Mouse (Mus musculus) liver, embryonic 14.5 days (tissue): ENCODE measurements around the gene Spa17. TPM values are rescaled to one million over a fixed set of nuclear protein-coding genes. Genes with fewer than 3 reads are reported as not detected.

Experiments
- ATAC-seq: fragments of 200-750 bp; cut with Nextera tagmentation; 2 replicates; pipeline ENCODE4 v1.8.0; 2017; ENCODE audit warnings: moderate number of reproducible peaks, mild to moderate bottlenecking, moderate library complexity; ENCODE audit not compliant: insufficient read depth
- DNase-seq, 3 experiments: peaks; one replicate each; pipeline ENCODE4 v3.0.0-alpha.2; 2012 to 2013; ENCODE audit warnings: low read depth in 3 of 3, low spot score in 3 of 3
- H3K27ac ChIP-seq: fragments of 300-500 bp; sonication (generic); 2 replicates; pipeline ENCODE4 v1.5.1; 2014; ENCODE audit warnings: moderate library complexity, mild to moderate bottlenecking, control low read depth, inconsistent platforms
- H3K27me3 ChIP-seq: fragments of 300-500 bp; sonication (generic); 2 replicates; pipeline ENCODE4 v1.6.1; 2014; ENCODE audit warnings: mild to moderate bottlenecking, low read length, moderate library complexity; ENCODE audit not compliant: control insufficient read depth, insufficient read depth
- H3K36me3 ChIP-seq: fragments of 300-500 bp; sonication (generic); replicated peaks from 2 replicates; pipeline ENCODE4 v1.6.1; 2014; ENCODE audit warnings: low read depth; ENCODE audit not compliant: control insufficient read depth, insufficient read depth
- H3K4me1 ChIP-seq, 2 experiments: fragments of 200-500 bp in 1 of 2; fragments of 300-500 bp in 1 of 2; sonication (generic) in 1 of 2; replicated peaks; 2 replicates each; pipeline ENCODE4 v1.6.1; 2012 to 2014; ENCODE audit warnings: antibody characterized with exemption in 1 of 2, inconsistent platforms in 1 of 2, low read length in 1 of 2; ENCODE audit not compliant: control insufficient read depth in 2 of 2, insufficient read depth in 2 of 2
- H3K4me2 ChIP-seq: fragments of 300-500 bp; sonication (generic); 2 replicates; pipeline ENCODE4 v1.6.1; 2014; ENCODE audit warnings: low read depth, mild to moderate bottlenecking, control low read depth, moderate library complexity
- H3K4me3 ChIP-seq, 2 experiments: fragments of 200-500 bp in 1 of 2; fragments of 300-500 bp in 1 of 2; sonication (generic) in 1 of 2; 2 replicates each; pipeline ENCODE4 v1.5.1; 2012 to 2014; ENCODE audit warnings: low read depth in 2 of 2, low read length in 2 of 2, mild to moderate bottlenecking in 2 of 2, control low read depth in 1 of 2, inconsistent platforms in 1 of 2, moderate library complexity in 1 of 2; ENCODE audit not compliant: insufficient read depth in 1 of 2
- H3K9ac ChIP-seq: fragments of 300-500 bp; sonication (generic); replicated peaks from 2 replicates; pipeline ENCODE4 v1.6.1; 2014; ENCODE audit warnings: mild to moderate bottlenecking, control low read depth, moderate library complexity
- H3K9me3 ChIP-seq: fragments of 300-500 bp; sonication (generic); 2 replicates; pipeline ENCODE4 v1.6.1; 2016; ENCODE audit warnings: low read length, mixed read lengths; ENCODE audit not compliant: control insufficient read depth
- CTCF ChIP-seq: IDR thresholded peaks from 2 replicates; pipeline ENCODE4 v1.5.1; 2016; ENCODE audit warnings: antibody characterized with exemption, low read depth, control low read depth
- EP300 ChIP-seq: IDR thresholded peaks from 2 replicates; pipeline ENCODE4 v1.6.1; 2016; ENCODE audit warnings: antibody characterized with exemption, low read depth
- WGBS: fragments of 180-500 bp; shearing (Covaris S2); extraction: QIAGEN DNeasy Blood & Tissue Kit; methylation state at CpG from one replicate; pipeline ENCODE4 v1.1.7; 2014; ENCODE audit not compliant: insufficient replicate concordance; 5-methylcytosine and 5-hydroxymethylcytosine counted together
- polyA plus RNA-seq, 2 experiments: library from polyadenylated mRNA; depleted of rRNA in 1 of 2; stranded (reverse) in 1 of 2; unstranded in 1 of 2; fragments of >200 nt; fragmentation: Nextera tagmentation in 1 of 2; extraction: Ambion mirVana in 1 of 2; gene quantifications; 2 replicates each; pipeline versions ENCODE4 v1.2.1 to v1.2.3; 2012 to 2014

The Spa17 gene
- polyA plus RNA-seq, 2 experiments, result 1.3 to 2.6 TPM

DNA sequence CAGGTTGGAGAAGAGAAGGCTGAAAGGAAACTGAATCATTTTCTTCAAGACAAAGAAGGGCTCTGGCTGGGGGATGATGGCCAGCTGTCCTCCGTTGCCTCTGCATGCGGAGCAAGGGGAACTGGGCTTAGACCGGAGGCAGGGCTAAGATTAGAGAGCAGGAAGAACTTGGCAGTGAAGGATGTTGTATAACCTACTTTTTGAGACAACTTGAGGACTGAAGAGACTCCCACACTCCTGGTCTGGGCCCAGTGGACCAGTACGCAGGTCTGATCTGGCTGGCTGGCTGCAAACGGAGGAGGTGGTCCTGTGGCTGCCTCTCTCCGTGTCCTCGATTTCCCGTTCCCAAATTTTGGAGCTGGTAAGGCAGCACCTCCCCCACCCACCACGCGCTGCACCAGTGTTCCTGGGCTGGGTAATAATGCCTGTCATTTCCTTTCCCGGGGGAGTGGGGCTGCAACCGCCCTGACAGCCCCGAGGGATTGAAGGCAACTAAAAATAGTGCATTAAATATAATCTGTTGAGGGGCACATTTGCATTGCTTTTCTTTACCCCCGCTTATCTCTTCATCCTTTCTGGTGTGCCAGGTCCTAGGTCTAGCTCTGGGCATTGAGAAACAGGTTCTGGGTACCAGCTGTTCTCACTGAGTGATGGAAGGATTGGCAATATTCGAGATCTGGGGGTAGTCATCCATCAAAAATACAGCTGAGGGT is 45.5 kb downstream of the Spa17 start:
- DNase-seq, result no peak
- H3K9me3 ChIP-seq, result no peaks in the 10 kb centered on the region
- H3K4me1 ChIP-seq, result peaks cover 45 to 67% of the 10 kb centered on the region in 2 experiments
- H3K4me3 ChIP-seq, result peak overlapping the region in 1 of 2 experiments; percentile 10; a peak in 1 of 4 replicates
- no peaks in the 10 kb centered on the region for H3K27me3 ChIP-seq
- TF ChIP-seq EP300 (no peak), CTCF (no peak)
- H3K4me2 ChIP-seq, result peak overlapping the region; percentile 44
- no peak overlapping the region for H3K27ac ChIP-seq
- 11% methylated on average over 15 of the region's 15 CpGs for WGBS
- no peak overlapping the region; the same call in 1 of the 2 replicates for H3K9ac ChIP-seq
- ATAC-seq, result peak; percentile 34; the same call in 1 of the 2 replicates
- no peaks in the 10 kb centered on the region for H3K36me3 ChIP-seq

DNA sequence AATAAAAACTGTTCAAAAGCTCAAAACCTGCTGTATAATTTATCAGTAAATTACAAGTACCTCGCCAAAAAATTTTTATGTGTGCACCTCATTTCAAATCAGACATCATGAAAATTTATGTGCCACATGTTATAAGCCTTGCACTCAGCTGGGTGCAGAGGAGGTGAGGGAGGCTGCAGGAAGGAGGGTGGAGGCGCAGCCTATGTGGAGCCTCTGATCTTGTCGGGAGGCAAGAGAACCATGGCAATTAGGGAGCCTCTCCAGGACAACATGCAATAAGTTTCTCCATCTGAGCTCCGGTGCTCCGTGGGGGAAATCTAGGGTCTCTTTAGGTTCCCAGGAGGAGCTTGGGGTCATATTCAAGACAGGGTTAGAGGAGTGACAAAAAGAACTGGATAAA is 46.1 kb downstream of the Spa17 start:
- Histone ChIP-seq H3K27me3 (no peaks in the 10 kb centered on the region), H3K9ac (no peak overlapping the region), H3K27ac (no peak overlapping the region), H3K9me3 (no peaks in the 10 kb centered on the region), H3K36me3 (no peaks in the 10 kb centered on the region), H3K4me1 (peaks cover 42 to 67% of the 10 kb centered on the region in 2 experiments), H3K4me2 (peak overlapping the region; percentile 44), H3K4me3 (no peak overlapping the region)
- no peak for TF ChIP-seq CTCF
- TF ChIP-seq EP300, result no peak
- 17% methylated on average over 5 of the region's 5 CpGs for WGBS
- peak; percentile 58; the same call in 1 of the 2 replicates for ATAC-seq
- no peak for DNase-seq

DNA sequence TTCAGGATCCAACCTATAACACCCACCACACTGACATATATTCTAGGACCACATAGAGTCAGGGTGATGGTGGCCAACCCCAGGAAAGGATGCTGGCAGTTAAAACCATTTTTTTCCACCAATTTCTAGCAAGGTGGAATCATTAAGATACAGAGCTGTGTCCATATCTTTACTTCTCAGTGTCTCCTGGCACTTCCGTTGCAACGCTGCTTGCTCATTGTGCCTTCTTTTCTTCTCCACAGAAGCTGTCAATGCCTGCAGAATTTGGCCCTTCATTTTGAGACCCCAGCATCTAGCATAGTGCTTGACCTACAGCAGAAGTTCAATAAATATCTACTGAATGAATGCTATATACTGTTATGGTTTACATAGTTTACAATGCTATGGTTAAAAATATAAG is 46.5 kb downstream of the Spa17 start:
- Histone ChIP-seq H3K36me3 (no peaks in the 10 kb centered on the region), H3K27ac (no peak overlapping the region)

DNA sequence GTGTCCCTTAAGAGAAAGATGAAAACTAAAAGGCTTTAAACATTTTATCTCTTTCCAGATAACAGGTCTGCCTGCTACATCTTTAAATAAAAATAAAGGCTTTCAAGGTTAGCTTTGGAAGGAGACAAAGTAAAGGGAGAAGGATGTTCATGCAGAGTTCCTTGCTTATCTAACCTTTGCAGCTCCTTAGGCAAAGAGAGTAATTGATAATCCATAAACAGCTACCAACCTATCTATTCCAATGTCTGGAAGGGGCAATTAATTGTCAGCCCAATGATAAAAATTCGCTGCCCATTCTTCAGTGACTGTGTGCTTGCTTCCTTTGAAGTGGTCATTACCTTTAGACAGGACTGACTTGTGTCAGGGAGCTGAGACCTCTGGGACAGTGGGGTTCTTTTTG is 49.7 kb downstream of the Spa17 start:
- TF ChIP-seq EP300 (peak; percentile 69), CTCF (no peak)
- ATAC-seq (peak; percentile 36; the same call in 1 of the 2 replicates), DNase-seq (no peak)
- Histone ChIP-seq H3K4me3 (no peak overlapping the region), H3K36me3 (no peaks in the 10 kb centered on the region), H3K27ac (no peak overlapping the region), H3K9ac (no peak overlapping the region), H3K4me2 (peak overlapping the region; percentile 20; the same call in 1 of the 2 replicates), H3K27me3 (no peaks in the 10 kb centered on the region), H3K9me3 (no peaks in the 10 kb centered on the region), H3K4me1 (peaks cover 27 to 42% of the 10 kb centered on the region in 2 experiments)
- 9% methylated on average over 1 of the region's 1 CpGs for WGBS

More for the DNA sequence above, 46.5 kb downstream of the Spa17 start:
- H3K4me1 ChIP-seq, result peaks cover 39 to 62% of the 10 kb centered on the region in 2 experiments
- peak; percentile 31; the same call in 1 of the 2 replicates for ATAC-seq
- no peak overlapping the region for H3K9ac ChIP-seq
- H3K27me3 ChIP-seq, result no peaks in the 10 kb centered on the region
- DNase-seq, result no peak
- H3K4me3 ChIP-seq, result no peak overlapping the region
- no peak overlapping the region for H3K4me2 ChIP-seq
- H3K9me3 ChIP-seq, result no peaks in the 10 kb centered on the region
- no peak for TF ChIP-seq CTCF
- TF ChIP-seq EP300, result peak; percentile 72
- 37% methylated on average over 2 of the region's 2 CpGs for WGBS

DNA sequence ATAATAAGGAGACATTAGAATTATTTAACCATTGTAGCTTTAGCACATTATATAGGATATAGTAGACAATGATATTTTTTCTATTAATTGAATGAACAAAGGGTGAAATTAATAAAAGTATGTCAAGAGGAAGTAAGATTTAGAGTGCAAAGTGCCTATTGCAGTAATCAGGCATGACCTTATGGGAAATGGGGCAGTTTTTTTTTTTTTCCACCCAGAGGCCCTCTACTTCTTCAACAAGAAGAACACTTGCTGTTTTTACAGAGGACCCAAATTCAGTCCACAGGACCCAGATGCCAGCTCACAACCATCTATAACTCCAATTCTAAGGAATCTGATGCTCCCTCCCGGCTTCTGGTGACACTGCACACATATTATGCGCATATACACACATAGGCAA is 52.9 kb downstream of the Spa17 start:
- Histone ChIP-seq H3K27me3 (no peaks in the 10 kb centered on the region), H3K4me3 (no peak overlapping the region), H3K4me1 (peaks cover 11 to 19% of the 10 kb centered on the region in 2 experiments), H3K36me3 (no peaks in the 10 kb centered on the region), H3K4me2 (no peak overlapping the region), H3K9me3 (no peaks in the 10 kb centered on the region), H3K9ac (no peak overlapping the region), H3K27ac (no peak overlapping the region)
- no peak for DNase-seq
- no peak for ATAC-seq
- TF ChIP-seq CTCF, result no peak
- no peak for TF ChIP-seq EP300
- 84% methylated on average over 2 of the region's 2 CpGs for WGBS
